24 mouse cellular contexts compared by ENCODE assay signal in the genomic region with DNA sequence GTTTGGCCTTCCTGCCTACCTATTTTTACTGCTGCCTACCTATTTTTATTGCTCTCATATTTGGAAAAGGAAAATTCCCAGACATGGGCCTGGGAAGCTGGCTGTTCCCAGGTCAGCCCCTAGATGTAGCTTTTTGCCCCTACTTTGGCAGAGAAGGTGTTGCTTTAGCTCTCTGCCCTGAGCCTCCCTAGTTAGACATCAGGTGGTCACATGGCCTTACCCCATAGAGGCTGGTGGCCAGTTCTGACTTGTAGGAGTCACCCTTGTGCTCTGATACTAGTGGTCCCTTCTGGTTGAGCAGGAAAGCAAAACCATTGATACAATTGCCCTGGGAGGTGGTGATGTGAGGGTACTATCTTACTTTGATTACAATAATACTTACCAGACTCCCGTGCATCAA.
DNase-seq lines count a peak whose midpoint lies in the region; ATAC-seq lines count a peak whose summit lies in the region.
"Had no signal": no experiment of that assay in that cellular context is flagged by ENCODE, and none has a peak within 500 bp of the region (broad histone marks: within the 10 kb centered on the region; RNA-seq: fewer than 3 reads in every experiment).

No protein-coding gene starts in this region.

- no peak overlapping the region for H3K4me3 ChIP-seq in heart, embryonic 13.5 days
- H3K4me3 ChIP-seq in heart, embryonic 15.5 days: no peak overlapping the region
- no peak overlapping the region for H3K4me3 ChIP-seq in limb, embryonic 13.5 days
- H3K4me3 ChIP-seq in limb, embryonic 10.5 days: no peak overlapping the region
- no peak overlapping the region for H3K4me3 ChIP-seq in limb, embryonic 15.5 days
- H3K4me3 ChIP-seq: embryonic facial prominence, embryonic 13.5 days; embryonic facial prominence, embryonic 15.5 days; erythroblast, embryonic 14.5 days; forebrain, embryonic 10.5 days; forebrain, embryonic 12.5 days had no signal

- no peak for DNase-seq in heart, postnatal 36 days
- no peak for DNase-seq in heart, adult 18-20 months
- DNase-seq in limb, embryonic 10.5 days (ENCODE audit: low spot score): no peak
- no peak for DNase-seq in kidney, postnatal 4 days
- DNase-seq: adrenal gland, adult 2 months; adrenal gland, postnatal 10 days; adrenal gland, postnatal 25 days; cerebellum, adult 11 months; cerebellum, adult 18-20 months; cerebellum, adult 8-10 months; cerebellum, adult 9-11 months; cerebellum, postnatal 14 days; cerebellum, postnatal 36 days; embryo, embryonic 11 days had no signal

- no peak for ATAC-seq in heart, embryonic 13.5 days (ENCODE audit: extremely low read depth, insufficient number of reproducible peaks, low FRiP score, low TSS enrichment)
- no peak; the same call in 1 of the 2 replicates for ATAC-seq in heart, embryonic 15.5 days (replicated peaks; ENCODE audit: insufficient number of reproducible peaks, insufficient read depth, low FRiP score, low read depth)
- peak; percentile 51; the same call in 1 of the 2 replicates for ATAC-seq in limb, embryonic 13.5 days (ENCODE audit: low FRiP score, low read depth)
- 0 out of 2 replicates have a peak, but pooled peaks have one; percentile 14 for ATAC-seq in limb, embryonic 15.5 days (ENCODE audit: insufficient number of reproducible peaks, low FRiP score, low TSS enrichment, low read depth)
- ATAC-seq: forebrain, embryonic 14.5 days had no signal

- H3K4me2 ChIP-seq in heart, embryonic 13.5 days: peak overlapping the region; percentile 16; the same call in 1 of the 2 replicates
- no peak overlapping the region for H3K4me2 ChIP-seq in heart, embryonic 15.5 days
- H3K4me2 ChIP-seq in limb, embryonic 13.5 days (replicated peaks): no peak overlapping the region
- no peak overlapping the region for H3K4me2 ChIP-seq in limb, embryonic 15.5 days
- H3K4me2 ChIP-seq: embryonic facial prominence, embryonic 13.5 days; embryonic facial prominence, embryonic 15.5 days; forebrain, embryonic 12.5 days had no signal

- peaks cover 19% of the 10 kb centered on the region for H3K4me1 ChIP-seq in heart, embryonic 13.5 days
- peaks cover 9% of the 10 kb centered on the region for H3K4me1 ChIP-seq in heart, embryonic 15.5 days (replicated peaks)
- peaks cover 13% of the 10 kb centered on the region for H3K4me1 ChIP-seq in limb, embryonic 13.5 days
- peaks cover 7% of the 10 kb centered on the region for H3K4me1 ChIP-seq in limb, embryonic 10.5 days
- no peaks in the 10 kb centered on the region for H3K4me1 ChIP-seq in limb, embryonic 15.5 days
- H3K4me1 ChIP-seq: embryonic facial prominence, embryonic 13.5 days; embryonic facial prominence, embryonic 15.5 days; forebrain, embryonic 10.5 days; forebrain, embryonic 12.5 days had no signal

- intact Hi-C loops in heart, postnatal 36 days (cut with DNase I): loop anchor here (5.0 kb wide), 1 partner anchor 186 kb away; no protein-coding TSS in a partner anchor

- H3K9me3 ChIP-seq in heart, embryonic 13.5 days: no peaks in the 10 kb centered on the region
- no peaks in the 10 kb centered on the region for H3K9me3 ChIP-seq in heart, embryonic 15.5 days (replicated peaks)
- no peaks in the 10 kb centered on the region for H3K9me3 ChIP-seq in limb, embryonic 13.5 days
- H3K9me3 ChIP-seq in limb, embryonic 10.5 days (replicated peaks): no peaks in the 10 kb centered on the region
- no peaks in the 10 kb centered on the region for H3K9me3 ChIP-seq in limb, embryonic 15.5 days
- H3K9me3 ChIP-seq: embryonic facial prominence, embryonic 13.5 days; embryonic facial prominence, embryonic 15.5 days; forebrain, embryonic 10.5 days; forebrain, embryonic 12.5 days had no signal

- no peaks in the 10 kb centered on the region for H3K27me3 ChIP-seq in heart, embryonic 13.5 days (replicated peaks)
- H3K27me3 ChIP-seq in heart, embryonic 15.5 days: no peaks in the 10 kb centered on the region
- H3K27me3 ChIP-seq in limb, embryonic 13.5 days: no peaks in the 10 kb centered on the region
- peaks cover 12% of the 10 kb centered on the region; the same call in 1 of the 2 replicates for H3K27me3 ChIP-seq in limb, embryonic 10.5 days (ENCODE audit: low read depth, poor library complexity, severe bottlenecking)
- H3K27me3 ChIP-seq in limb, embryonic 15.5 days: no peaks in the 10 kb centered on the region
- H3K27me3 ChIP-seq: embryonic facial prominence, embryonic 13.5 days; embryonic facial prominence, embryonic 15.5 days; forebrain, embryonic 12.5 days had no signal

- no peak overlapping the region for H3K9ac ChIP-seq in heart, embryonic 13.5 days
- H3K9ac ChIP-seq in heart, embryonic 15.5 days: no peak overlapping the region
- no peak overlapping the region for H3K9ac ChIP-seq in limb, embryonic 13.5 days
- H3K9ac ChIP-seq in limb, embryonic 15.5 days: no peak overlapping the region
- H3K9ac ChIP-seq: embryonic facial prominence, embryonic 13.5 days; embryonic facial prominence, embryonic 15.5 days; forebrain, embryonic 12.5 days had no signal

- no peaks in the 10 kb centered on the region for H3K36me3 ChIP-seq in heart, embryonic 13.5 days
- H3K36me3 ChIP-seq in heart, embryonic 15.5 days: no peaks in the 10 kb centered on the region
- H3K36me3 ChIP-seq in limb, embryonic 13.5 days: no peaks in the 10 kb centered on the region
- H3K36me3 ChIP-seq in limb, embryonic 10.5 days: no peaks in the 10 kb centered on the region
- H3K36me3 ChIP-seq in limb, embryonic 15.5 days: no peaks in the 10 kb centered on the region
- H3K36me3 ChIP-seq: embryonic facial prominence, embryonic 13.5 days; embryonic facial prominence, embryonic 15.5 days; forebrain, embryonic 10.5 days; forebrain, embryonic 12.5 days had no signal

- WGBS in heart, embryonic 13.5 days: 50% methylated on average over 1 of the region's 1 CpGs
- WGBS in heart, embryonic 15.5 days: 42% methylated on average over 1 of the region's 1 CpGs
- WGBS in limb, embryonic 13.5 days: 71% methylated on average over 1 of the region's 1 CpGs
- WGBS in limb, embryonic 10.5 days: 76% methylated on average over 1 of the region's 1 CpGs
- 65% methylated on average over 1 of the region's 1 CpGs for WGBS in limb, embryonic 15.5 days

- H3K27ac ChIP-seq in heart, embryonic 13.5 days (replicated peaks): peak overlapping the region; percentile 76
- H3K27ac ChIP-seq in heart, embryonic 15.5 days: peak overlapping the region; percentile 73
- no peak overlapping the region for H3K27ac ChIP-seq in limb, embryonic 13.5 days
- H3K27ac ChIP-seq in limb, embryonic 10.5 days: no peak overlapping the region
- H3K27ac ChIP-seq in limb, embryonic 15.5 days: no peak overlapping the region
- H3K27ac ChIP-seq: embryonic facial prominence, embryonic 13.5 days; embryonic facial prominence, embryonic 15.5 days; forebrain, embryonic 10.5 days; forebrain, embryonic 12.5 days had no signal

Comparison
In these comparisons a context has a peak if more than half of its experiments do, and no peak if none do; other contexts are left out.
1. ATAC-seq: peak in limb, embryonic 13.5 days (single experiment) and limb, embryonic 15.5 days (single experiment); none in heart, embryonic 13.5 days (single experiment) and heart, embryonic 15.5 days (single experiment).
2. H3K27ac ChIP-seq: peak in heart, embryonic 13.5 days (single experiment) and heart, embryonic 15.5 days (single experiment); none in limb, embryonic 13.5 days (single experiment), limb, embryonic 10.5 days (single experiment) and limb, embryonic 15.5 days (single experiment).